Mouse (Mus musculus): Measurements from ENCODE around the gene Nkapl.
"Not testable (repeated sequence)": the region's sequence is repeated elsewhere in the genome, so short reads cannot be mapped to it uniquely, and the experiment has no call there.

Nkapl gene

DNA sequence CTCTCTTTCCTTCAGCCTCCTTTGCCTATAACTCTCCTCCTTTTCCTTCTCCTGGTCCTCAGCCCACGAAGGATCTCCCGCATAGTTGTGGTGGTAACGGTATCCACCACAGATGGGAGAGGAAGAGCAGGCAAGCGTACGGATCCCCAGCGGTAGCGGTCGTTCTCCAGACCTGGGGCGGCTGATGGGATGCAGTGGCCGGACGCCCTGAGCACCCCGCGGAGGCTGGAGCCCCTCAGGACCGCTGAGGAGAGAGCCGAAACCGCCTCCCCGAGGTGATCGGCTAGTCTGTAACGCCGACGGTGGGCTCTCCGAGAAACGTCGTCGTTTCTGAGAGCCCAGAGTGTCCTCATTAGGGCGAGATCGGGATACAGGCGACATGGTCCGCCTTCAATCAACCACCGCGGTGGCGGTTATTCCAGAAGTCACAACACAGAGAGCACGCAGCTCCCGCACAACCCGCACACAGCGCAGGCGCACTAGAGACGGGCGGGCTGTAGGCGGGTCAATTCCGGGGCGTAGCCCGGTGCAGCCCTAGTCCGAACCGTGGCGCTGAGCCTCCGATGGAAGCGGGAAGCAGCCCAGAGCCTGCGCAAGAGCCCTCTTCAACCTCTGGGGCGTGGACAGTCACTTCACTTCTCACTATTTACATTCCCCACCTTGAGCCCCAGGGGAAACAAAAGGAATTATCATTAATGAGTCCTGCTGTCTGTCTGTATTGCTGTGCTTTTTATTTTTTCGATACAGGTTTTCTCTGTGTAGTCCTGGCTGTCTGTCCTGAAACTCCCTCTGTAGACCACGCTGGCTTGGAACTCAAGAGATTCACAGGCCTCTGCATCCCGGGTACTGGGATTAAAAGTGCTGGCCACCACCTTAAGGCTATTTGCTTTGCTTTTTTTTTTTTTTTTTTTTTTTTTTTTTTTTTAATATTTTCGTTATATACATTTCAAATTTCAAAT lies at the start of gene Nkapl:
Gene Nkapl, minus strand, starts transcription at position 449 of the 959 bp plus-strand sequence.
- peak; percentile 81 for DNase-seq

DNA sequence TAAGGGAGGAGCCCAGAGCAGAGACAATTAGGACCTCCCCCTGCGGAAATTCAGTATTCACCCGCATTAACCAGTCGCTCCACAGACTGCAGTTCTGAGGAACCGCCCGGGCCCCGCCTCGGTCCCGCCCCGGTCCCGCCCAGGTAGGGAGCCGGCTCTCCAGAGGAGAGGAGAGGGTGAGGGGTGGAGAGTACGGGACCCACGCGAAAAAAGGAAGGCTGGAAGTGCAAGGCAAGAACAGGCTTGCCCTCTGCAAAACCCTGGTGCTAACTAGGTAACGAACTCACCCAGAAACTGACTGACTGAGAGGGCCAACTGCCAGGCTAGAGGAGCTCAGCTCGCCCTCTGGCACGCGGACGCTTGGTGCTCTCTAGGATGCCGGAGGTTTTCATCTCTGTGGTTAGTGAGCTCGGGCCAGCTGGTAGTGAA lies 37.9 kb upstream of the Nkapl start:
- peak; percentile 81 for DNase-seq

DNA sequence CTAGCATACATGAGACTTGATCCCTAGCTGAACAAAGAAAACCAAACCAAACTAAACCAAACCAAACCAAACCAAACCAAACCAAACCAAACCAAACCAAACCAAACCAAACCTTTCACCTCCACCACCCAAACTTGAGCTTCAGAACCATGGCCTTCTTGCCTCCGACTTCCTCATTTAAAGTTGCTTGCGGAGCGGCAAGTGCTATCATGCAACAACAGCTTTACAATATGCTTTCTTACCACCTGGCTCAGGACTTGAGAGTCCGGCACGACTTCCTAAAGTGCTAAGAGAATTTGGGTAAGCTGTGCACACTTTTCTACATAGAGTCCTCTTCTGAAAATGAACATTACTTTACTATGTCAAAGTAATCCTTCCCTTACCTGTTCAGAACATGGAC lies 34.0 kb upstream of the Nkapl start:
- DNase-seq, result no peak

DNA sequence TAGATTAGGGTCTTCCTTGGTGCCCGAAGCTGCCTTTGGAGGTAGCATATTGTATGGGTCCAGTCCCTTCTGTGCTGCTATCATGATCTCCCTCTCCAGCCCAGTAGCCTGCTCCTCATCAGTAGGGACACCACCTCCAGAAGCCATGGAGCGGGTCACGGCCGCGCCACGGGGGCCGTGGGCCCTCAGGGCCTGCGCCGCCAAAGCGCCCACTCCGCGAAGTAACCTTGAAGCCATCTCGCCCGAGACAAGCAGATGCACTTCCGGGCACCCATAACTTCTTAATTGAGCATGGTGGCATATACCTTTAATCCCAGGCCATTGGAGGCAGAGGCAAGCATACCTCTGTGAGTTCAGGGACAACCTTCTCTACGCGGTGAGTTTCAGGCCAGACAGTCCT lies 32.9 kb upstream of the Nkapl start, which contains the start of gene Gm11273:
Gene Gm11273, minus strand, starts transcription at position 237 of the 400 bp plus-strand sequence.
- DNase-seq, result not testable (repeated sequence)

DNA sequence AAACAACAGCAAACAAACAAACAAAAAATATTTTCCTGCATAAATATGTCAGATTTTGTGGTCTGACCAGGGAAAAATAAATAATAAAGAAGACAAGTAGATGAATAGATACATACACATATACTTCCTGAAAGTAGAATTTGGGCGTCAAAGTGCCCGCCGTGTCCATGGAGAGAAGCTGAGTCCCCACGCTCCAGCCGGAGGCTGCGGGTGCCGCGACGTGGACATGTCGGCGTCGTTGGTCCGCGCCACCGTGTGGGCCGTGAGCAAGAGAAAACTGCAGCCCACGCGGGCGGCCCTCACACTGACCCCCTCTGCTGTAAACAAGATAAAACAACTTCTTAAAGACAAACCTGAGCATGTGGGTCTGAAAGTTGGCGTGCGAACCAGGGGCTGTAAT lies 26.8 kb upstream of the Nkapl start, which contains the start of gene AK157302:
Gene AK157302, plus strand, starts transcription at position 144 of the 400 bp plus-strand sequence.
- DNase-seq, result no peak

DNA sequence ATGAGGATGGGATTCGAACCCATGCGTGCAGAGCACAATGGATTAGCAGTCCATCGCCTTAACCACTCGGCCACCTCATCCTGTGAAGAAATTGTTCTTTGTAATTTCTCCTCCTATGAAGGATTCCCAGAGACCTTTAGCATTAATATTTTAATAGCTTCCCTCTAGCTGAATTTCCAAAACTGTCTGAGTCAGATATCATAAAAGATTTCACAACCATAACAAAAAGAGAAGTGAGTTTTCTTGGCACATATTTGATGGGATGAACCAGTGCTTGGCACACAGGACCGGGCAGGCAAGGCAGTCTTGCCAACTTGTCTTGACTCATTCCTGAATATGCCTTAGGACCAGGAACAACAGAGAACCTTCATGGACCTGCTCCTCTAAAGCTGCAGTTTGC lies 24.5 kb upstream of the Nkapl start:
- DNase-seq, result no peak

DNA sequence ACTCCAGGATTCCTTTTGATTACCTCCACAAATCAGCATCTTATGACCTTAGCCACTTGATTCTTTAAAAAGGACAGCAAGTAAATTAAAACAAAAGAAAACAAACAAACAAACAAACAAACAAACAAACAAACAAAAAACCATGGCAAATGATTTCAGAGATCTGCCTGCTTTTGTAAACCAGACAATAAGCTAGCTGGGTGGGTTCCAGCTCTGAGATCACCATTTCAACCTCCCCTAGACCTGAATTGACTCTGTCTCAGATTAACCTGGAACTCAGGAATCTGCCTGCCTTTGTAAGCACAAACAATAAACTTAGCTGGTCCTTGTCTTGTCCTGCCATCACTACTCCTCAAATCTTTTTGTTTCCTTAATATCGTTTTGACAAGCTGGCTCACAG lies 18.6 kb upstream of the Nkapl start:
- no peak for DNase-seq

DNA sequence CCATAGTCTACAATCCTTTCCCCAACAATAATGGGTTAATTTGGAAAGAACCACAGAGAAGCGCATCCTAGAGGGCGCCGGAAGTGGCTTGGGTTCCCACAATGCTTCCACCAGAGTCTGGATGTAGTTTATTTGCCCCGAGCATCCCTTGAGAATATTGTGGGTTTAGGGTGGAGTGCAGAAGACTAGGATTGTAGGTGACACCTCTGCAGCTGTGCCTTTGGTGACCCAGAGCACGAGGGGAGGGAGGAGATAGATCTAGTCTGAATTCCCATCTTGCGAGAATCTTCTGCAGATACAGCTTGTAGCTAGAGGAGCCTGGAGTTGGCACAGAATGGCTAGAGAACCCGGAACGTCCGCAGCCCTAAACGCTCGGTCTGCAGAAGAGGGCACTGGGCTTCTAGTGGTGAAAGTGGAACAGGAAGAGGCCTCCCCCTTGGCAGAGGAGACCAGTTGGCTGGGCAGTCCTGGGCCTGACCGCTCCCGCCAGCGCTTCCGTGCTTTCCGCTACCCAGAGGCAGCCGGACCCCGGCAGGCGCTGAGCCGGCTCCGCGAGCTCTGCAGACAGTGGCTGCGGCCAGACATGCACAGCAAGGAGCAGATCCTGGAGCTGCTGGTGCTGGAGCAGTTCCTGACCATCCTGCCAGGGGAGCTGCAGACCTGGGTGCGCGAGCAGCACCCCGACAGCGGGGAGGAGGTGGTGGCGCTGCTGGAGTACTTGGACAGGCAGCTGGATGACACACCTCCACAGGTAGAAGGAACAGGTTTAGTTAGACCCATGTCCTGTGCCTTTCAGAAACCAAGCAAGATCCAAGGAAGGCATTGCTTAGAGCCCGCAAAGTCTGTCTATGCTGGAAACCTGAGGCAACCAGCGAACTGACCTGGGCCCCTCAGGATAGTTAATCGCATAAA lies 10.7 kb upstream of the Nkapl start, which contains the start of the genes Zkscan4 and Gm10065:
Gene Zkscan4, plus strand, starts transcription at position 149 of the 912 bp plus-strand sequence.
Gene Gm10065, minus strand, starts transcription at position 683 of the 912 bp plus-strand sequence.
- peak; percentile 77 for DNase-seq

DNA sequence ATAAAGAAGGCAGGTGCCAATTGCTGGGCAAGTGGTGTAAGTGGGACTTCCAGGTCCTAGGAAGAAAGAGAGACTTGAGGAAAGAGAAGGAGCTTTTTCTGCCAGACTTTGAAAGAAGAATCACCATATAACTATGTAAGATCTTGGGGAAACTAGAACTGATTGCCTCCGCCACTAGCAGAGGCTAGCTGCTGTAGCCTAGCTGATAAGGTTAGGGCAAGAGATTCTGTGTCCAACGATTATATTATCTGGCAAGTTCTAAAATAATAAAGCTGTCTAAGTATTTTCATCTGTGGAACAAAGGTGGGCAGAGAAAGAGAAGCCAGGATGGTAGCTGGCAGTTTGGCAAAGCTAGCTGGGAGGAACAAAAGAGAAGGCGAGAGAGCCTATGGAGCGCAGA lies 4.1 kb upstream of the Nkapl start:
- no peak for DNase-seq

DNA sequence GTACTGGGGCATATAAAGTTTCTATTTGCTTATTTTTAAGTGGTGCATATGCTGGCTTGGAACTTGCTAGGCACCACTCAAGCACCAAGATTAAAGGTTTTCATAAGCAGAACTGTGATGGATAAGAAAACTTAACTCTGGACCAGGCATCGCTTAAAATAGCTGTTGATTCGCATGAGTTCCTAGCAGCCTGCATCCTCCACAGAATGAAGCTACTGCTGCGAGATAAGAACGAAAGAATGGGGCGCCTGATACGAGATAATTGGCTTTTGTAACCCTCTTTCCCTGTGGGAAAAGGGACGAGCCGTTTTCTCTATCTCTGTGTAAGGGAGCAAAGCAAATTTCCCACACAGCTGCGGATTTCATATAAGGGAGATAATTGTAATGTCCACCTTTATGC lies 788 bp upstream of the Nkapl start:
- DNase-seq, result no peak

DNA sequence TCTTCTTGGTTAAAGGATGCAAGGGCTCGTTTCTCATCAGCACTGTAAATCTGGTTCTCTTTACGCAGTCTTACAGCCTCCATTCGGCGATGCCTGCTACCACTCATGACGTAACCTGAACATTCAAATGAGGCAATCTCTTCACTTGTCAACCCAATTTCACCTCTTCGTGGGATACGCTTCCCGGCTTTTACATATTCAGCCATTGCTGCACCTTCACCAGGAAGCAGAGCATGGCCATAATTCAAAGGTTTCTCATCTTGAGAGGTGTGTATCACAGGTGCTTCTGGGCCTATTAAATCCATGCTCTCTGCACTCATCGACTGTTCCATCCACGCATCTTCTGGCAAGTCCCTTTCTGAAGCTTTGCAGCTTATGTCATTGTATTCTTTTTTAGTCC lies 973 bp downstream of the Nkapl start:
- no peak for DNase-seq

DNA sequence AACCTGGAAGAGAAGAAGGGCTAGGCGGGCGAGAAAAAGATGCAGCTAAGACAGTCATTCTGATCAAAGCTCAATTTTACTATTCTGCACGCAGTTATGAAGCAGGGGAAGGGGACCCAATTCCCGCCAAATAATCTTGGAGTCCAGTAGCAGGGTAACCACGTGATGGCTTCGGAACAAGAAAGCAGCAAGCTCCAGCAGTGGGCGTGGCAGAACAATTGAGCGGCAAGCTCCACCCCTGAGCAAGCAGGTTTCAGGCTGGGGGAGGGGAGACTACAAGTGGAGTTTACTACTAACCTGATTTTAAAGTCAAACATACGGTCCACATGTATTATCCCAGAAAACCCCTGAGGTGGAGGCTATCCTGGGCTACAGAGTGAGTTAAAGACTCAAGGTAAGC lies 5.8 kb downstream of the Nkapl start:
- not testable (repeated sequence) for DNase-seq

DNA sequence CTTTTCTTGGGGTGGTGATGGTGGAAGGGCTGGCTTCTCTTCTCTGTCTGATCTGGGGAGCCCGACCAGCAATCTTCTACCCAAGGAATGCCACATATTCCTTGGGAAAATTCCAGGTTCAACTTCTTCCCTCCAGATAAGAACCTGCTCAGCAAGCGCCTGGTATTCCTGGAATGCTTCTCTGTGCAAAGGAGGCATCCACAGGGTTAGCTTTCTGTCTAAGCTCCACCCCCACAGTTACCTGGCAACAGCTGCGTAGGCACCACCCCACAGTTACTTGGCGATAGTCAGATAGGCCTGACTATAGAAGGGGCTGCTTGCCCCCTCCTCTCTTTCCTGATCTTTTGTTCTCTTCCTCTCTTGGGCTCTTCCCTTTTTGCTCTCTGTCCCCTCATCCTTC lies 12.0 kb downstream of the Nkapl start:
- DNase-seq, result no peak

DNA sequence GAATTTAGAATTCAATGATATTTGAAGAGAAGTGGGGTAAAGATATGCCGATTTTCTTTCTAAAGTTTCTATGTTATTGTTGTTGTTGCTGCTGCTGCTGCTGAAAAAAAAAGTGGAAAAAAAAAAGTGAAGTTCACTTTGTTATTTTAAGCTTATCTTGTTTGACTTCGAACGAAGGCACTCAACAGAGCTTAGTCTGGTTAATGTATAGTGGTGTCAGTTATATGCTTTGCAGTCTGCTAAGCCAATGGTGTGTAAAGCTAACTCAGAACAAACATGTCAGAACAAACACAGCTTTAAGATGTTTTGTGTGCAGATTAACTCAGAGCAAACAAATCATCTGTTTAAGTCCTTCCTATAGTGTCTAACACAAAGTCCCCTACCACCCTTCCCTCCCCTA lies 14.2 kb downstream of the Nkapl start:
- DNase-seq, result no peak

DNA sequence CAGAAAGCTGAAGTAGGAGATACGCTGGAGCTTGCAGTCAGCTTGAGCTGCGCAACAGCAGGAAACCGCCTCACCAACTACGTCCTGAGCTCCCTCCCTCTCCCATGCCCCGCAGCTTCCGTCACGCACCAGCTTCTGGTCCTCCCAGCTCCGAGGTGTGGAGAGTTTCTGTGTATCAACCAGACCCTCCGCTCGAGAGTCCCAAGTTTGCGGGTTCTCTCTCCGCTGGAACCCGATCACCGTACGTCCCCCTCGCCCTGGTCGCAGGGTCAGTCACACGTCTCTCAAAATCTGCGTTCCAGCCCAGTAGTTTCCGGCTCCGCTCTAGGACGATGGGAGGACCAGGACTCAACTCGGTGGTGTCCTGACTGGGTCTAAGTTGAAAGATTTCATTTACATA lies 14.9 kb downstream of the Nkapl start, which contains the start of gene Zscan26:
Gene Zscan26, minus strand, starts transcription at position 282 of the 400 bp plus-strand sequence.
- peak; percentile 83 for DNase-seq

DNA sequence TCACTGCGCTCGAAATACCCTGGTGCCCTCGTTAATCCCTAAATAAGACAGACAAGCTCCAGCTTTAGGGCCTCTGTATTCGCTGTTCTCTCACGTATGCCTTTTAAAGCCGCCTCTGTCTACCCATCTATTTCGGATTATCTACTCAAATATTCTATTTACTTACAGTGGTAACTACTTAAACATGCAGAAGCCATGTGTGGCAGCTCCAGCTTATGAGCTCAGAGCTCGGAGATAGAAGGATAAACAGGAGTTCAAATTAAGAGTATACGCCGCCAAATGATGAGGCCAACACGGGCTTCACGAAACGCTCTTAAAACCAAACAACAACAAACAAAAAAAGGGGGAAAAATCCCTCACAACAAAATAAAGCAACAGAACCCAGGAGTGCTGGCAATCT lies 15.3 kb downstream of the Nkapl start:
- no peak for DNase-seq

DNA sequence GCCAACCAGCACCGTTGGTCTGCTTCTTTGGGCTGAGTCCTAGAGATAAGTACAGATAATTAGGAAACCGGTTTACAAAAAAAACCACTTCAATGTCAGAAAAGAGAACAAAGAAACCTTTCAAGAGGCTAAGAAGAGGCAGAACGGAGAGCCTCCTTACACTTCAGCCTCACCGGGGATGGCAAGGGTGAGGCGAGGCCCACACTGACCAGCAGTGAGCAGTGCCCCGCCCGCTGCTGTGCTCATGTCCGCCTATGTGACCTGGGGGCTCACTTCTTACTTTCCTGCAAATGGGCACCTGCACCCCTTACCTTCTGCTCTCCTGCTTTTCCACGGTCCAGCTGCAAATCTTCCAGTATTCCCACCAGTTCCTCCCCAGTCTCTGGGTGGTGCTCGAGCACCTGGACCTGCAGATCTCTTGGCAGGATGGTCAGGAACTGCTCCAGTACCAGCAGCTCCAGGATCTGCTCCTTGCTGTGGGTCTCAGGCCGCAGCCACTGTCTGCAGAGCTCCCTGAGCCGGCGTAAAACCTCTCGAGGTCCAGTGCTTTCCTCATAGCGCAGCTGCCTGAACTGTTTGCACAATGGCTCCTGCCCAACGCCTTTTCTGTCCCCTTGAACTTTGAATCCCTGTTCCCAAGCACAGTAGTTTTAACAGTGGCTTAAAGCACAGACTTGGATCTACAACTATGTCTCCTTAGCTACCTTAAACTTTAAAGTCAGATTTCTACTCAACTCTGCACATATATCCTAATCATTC lies 20.3 kb downstream of the Nkapl start:
- DNase-seq, result no peak

DNA sequence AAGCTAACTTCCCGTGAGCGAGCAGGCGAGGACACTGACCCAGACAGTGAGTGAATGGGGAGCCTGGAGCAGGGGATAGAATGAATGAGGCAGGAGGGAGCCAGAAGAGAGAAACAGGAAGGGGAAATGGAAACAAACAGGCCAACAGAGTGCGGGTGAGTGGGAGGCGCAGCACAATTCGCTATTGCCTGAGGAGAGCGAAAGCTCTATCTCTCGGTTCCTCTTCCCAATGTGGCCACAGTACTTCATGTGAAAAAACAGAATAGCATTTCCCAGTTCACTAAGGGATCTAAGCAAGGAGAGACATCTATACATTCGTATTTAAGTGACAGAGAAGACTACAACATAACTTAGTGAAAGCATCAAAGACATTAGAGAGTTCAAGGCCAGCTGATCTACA lies 21.5 kb downstream of the Nkapl start:
- DNase-seq, result no peak

DNA sequence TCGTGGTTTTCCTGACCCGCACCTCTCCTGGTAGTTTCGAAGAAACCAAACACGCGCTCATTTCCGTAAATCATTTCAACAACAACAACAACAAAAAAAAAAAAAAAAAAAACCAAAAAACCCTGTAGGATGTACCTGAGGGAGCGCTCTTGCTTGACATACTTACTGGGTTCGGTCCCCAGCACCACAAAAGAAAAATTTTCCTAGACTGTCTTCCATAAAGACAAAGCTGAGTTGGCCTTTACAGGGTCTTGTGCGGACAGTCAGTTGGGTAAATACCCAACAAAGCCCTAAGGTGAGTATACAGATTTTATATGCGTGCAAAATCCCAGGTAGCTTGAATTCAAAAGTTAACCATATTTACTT lies 27.1 kb downstream of the Nkapl start:
- no peak for DNase-seq

DNA sequence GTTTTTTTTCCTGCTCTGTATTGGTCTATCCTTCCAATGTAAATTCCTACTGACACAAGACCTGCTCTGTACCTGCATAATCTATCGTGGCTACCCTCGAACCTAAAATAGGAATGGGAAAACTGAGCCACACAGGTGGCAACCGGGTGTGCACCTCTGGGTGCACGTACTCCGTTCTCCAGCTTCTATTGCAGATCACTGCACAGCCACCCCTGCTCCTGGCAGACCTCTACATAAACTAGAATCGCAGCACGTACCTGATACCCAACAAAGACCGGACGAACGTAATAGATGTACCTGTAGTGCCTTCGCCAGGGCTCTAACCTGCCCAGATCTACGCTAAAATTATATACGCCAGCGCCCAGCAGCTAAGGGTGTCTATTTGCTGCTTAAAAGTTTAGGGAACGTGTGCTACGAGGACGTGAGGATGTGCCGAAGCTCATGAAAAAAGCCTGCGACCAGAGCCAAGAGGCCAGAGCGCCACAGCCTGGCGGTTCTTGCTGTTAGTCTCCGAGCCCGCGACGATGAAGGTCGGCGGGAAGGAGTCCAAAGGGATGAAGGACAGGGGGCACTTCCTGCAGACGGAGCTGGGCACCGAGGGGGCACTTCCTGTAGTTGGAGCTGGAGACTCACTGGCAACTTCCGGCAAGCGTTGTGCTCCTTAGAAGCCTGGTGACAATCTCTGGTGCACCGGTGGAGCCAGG lies 27.7 kb downstream of the Nkapl start, which contains the start of gene Pgbd1:
Gene Pgbd1, minus strand, starts transcription at position 556 of the 704 bp plus-strand sequence.
- DNase-seq, result peak; percentile 67

DNA sequence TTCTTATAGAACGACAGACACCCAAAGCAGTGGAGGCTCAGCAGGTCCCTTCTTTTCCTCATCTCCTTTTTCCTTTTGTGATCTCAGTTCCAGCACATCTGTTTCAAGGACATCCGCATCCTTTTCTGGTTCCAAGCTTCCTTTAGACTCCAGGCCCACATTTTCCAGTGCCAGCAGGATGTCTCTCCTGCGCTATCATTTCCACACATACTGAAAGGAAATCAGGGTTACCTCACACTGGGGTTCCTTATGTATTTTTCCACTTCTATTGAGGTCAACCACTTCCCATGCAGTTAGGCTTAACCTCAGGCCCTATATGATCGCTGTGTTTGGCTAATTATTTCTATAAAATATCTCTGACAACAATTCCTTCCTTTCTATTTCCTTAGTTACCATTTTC lies 32.8 kb downstream of the Nkapl start:
- no peak for DNase-seq

DNA sequence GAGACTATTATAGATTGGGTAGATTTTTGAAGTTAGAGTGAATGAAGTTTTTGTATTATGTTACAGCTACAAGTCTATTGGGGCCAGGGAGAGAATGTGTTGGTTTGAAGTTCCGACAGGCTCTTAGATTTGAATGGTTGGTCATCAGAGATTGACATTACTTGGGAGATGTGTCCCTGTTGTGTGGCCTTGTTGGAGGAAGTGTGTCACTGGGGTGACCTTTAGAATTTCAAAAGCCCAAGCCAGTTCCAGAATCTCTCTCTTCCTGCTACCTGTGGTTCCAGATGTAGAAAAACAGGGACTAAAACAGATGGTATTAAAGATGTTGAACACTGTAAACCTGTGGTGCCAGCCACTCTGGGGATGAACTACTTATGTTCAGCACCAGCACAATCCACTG lies 40.7 kb downstream of the Nkapl start:
- DNase-seq, result no peak

All from right cerebral cortex, postnatal 25 days (tissue).